Mouse (Mus musculus) bone marrow macrophage, adult 2 months (primary cell): ENCODE data around the gene Rpl27.

Experiments used
- CTCF ChIP-seq: IDR thresholded peaks from 2 replicates; pipeline ENCODE4 v1.5.1; 2012; ENCODE audit warnings: low read depth, mild to moderate bottlenecking, low read length, moderate library complexity
- POLR2A ChIP-seq: IDR thresholded peaks from 2 replicates; pipeline ENCODE4 v1.6.1; 2012; ENCODE audit warnings: mild to moderate bottlenecking, low read depth, low read length, borderline replicate concordance

- TF ChIP-seq CTCF (no peak), POLR2A (no peak)
Observed at GRCm38 (mm10) chr11:101467477-101468262, 25.6 kb downstream of the Rpl27 start.
